Mouse (Mus musculus) liver, postnatal 0 days (tissue): ENCODE results near the gene Elovl4. TPM values are rescaled to one million over a fixed set of nuclear protein-coding genes. Genes with fewer than 3 reads are reported as not detected.

Experiments
- ATAC-seq: fragments of 200-750 bp; cut with Nextera tagmentation; 2 replicates; pipeline ENCODE4 v1.8.0; 2017; ENCODE audit warnings: mild to moderate bottlenecking, moderate library complexity
- DNase-seq: peaks from one replicate; pipeline ENCODE4 v3.0.0-alpha.2; 2016
- H3K27ac ChIP-seq: fragments of 300-500 bp; sonication (generic); 2 replicates; pipeline ENCODE4 v1.5.1; 2014; ENCODE audit warnings: antibody characterized with exemption, moderate library complexity, mild to moderate bottlenecking, low read depth
- H3K27me3 ChIP-seq: fragments of 300-500 bp; sonication (generic); 2 replicates; pipeline ENCODE4 v1.6.1; 2014; ENCODE audit warnings: low read length, control low read depth, mixed read lengths; ENCODE audit not compliant: insufficient read depth
- H3K36me3 ChIP-seq: fragments of 300-500 bp; sonication (generic); replicated peaks from 2 replicates; pipeline ENCODE4 v1.6.1; 2014; ENCODE audit warnings: mild to moderate bottlenecking, control low read depth, low read length, moderate library complexity, mixed read lengths; ENCODE audit not compliant: insufficient read depth
- H3K4me1 ChIP-seq: fragments of 300-500 bp; sonication (generic); 2 replicates; pipeline ENCODE4 v1.6.1; 2014; ENCODE audit warnings: antibody characterized with exemption, mild to moderate bottlenecking, control low read depth; ENCODE audit not compliant: insufficient read depth
- H3K4me2 ChIP-seq: fragments of 300-500 bp; sonication (generic); 2 replicates; pipeline ENCODE4 v1.6.1; 2014; ENCODE audit warnings: low read depth, mild to moderate bottlenecking, low read length, moderate library complexity, mixed read lengths
- H3K4me3 ChIP-seq: fragments of 300-500 bp; sonication (generic); 2 replicates; pipeline ENCODE4 v1.5.1; 2014; ENCODE audit warnings: low read depth, low read length
- H3K9ac ChIP-seq: fragments of 300-500 bp; sonication (generic); replicated peaks from 2 replicates; pipeline ENCODE4 v1.6.1; 2014; ENCODE audit warnings: mild to moderate bottlenecking, moderate library complexity
- H3K9me3 ChIP-seq: fragments of 300-500 bp; sonication (generic); 2 replicates; pipeline ENCODE4 v1.6.1; 2016; ENCODE audit warnings: mild to moderate bottlenecking, control low read depth, low read length, mixed read lengths
- CTCF ChIP-seq: sonication (generic); IDR thresholded peaks from 2 replicates; pipeline ENCODE4 v1.5.1; 2016; ENCODE audit warnings: antibody characterized with exemption, low read depth
- EP300 ChIP-seq: IDR thresholded peaks from 2 replicates; pipeline ENCODE4 v1.6.1; 2016; ENCODE audit warnings: antibody characterized with exemption, low read depth, mild to moderate bottlenecking
- WGBS: fragments of 180-500 bp; shearing (Covaris S2); extraction: QIAGEN DNeasy Blood & Tissue Kit; methylation state at CpG from one replicate; pipeline ENCODE4 v1.1.7; 2014; ENCODE audit not compliant: insufficient replicate concordance; 5-methylcytosine and 5-hydroxymethylcytosine counted together
- polyA plus RNA-seq: library from polyadenylated mRNA; unstranded; fragments of >200 nt; fragmentation: Nextera tagmentation; extraction: Ambion mirVana; gene quantifications from 2 replicates; pipeline ENCODE4 v1.2.1, GENCODE M21; 2015

The Elovl4 gene
- polyA plus RNA-seq, 1 experiment from 2014 or later, result 0.04 TPM

DNA sequence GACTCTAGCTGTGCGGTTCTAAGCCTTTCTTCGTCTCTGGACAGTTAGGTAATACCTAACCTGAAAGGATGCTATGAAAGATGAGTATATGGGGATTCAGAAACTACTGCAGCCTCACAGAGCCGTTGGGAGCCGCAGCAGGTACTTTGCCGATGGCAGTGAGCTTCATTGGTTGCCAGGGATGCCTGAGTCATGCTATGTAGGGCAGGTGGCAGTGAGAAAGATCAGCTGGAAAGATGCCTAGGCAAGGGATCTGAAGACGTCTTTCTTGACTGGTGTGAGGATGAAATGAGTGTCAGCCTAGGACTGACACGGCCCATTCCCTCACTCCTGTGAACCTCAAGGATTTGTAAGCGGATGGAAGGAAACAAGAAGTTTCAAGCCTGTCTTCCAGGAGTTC lies 8.2 kb downstream of the Elovl4 start:
- H3K9me3 ChIP-seq, result no peaks in the 10 kb centered on the region
- no peak overlapping the region for H3K4me2 ChIP-seq
- no peak overlapping the region for H3K27ac ChIP-seq
- no peaks in the 10 kb centered on the region for H3K36me3 ChIP-seq
- H3K27me3 ChIP-seq, result 0 out of 2 replicates have a peak, but pooled peaks cover under 1% of the 10 kb centered on the region
- H3K9ac ChIP-seq, result no peak overlapping the region
- no peak for DNase-seq
- no peaks in the 10 kb centered on the region for H3K4me1 ChIP-seq
- ATAC-seq, result no peak
- 78% methylated on average over 8 of the region's 8 CpGs for WGBS
- H3K4me3 ChIP-seq, result no peak overlapping the region
- TF ChIP-seq CTCF, result no peak

DNA sequence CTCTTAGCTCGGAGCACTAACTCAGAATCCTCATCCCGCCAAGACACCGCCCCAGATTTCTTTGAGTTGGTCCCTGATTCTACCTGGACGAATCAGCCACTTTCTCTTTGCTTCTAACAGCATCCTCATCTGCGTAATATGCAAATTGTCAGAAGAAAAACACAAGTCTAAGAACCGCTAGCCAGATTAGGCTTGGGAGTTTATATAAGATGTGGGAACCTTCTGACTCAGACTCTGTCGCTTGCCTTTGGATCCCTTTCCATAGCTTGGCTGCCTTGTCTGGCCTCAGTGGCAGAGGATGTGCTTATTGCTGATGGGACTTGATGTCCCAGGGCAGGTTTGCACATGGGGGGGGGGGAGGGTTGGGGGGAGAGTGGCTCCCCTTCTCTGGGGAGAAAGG lies 9.2 kb downstream of the Elovl4 start:
- Histone ChIP-seq H3K36me3 (no peaks in the 10 kb centered on the region), H3K9ac (no peak overlapping the region), H3K27me3 (no peaks in the 10 kb centered on the region), H3K9me3 (no peaks in the 10 kb centered on the region), H3K4me3 (no peak overlapping the region), H3K4me2 (no peak overlapping the region), H3K27ac (no peak overlapping the region), H3K4me1 (no peaks in the 10 kb centered on the region)
- TF ChIP-seq EP300 (no peak), CTCF (no peak)
- WGBS, result 83% methylated on average over 7 of the region's 7 CpGs
- ATAC-seq (no peak), DNase-seq (no peak)

DNA sequence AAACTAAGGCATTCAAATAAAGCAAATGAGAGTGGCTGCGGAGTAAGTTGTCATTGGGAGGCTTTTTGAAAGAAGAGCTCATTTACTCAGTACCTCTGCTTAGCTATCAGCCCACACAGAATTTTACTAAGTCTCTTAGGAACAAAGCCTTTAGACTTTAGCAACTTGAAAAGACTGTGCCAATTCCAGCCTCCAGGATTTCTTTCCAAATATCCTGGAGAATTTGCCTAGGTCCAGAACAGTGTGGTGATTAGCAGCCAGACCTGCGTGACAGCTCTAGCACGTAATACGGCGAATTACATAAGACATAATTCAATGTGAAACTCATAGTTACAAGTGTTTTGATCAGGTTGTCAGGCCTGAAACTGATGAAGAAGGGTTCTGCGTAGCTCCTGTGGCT lies 16.8 kb downstream of the Elovl4 start:
- Histone ChIP-seq H3K9me3 (no peaks in the 10 kb centered on the region), H3K27me3 (no peaks in the 10 kb centered on the region), H3K4me2 (no peak overlapping the region), H3K9ac (no peak overlapping the region), H3K36me3 (no peaks in the 10 kb centered on the region), H3K4me1 (no peaks in the 10 kb centered on the region), H3K4me3 (no peak overlapping the region), H3K27ac (no peak overlapping the region)
- TF ChIP-seq EP300 (no peak), CTCF (no peak)
- ATAC-seq, result no peak
- 89% methylated on average over 6 of the region's 6 CpGs for WGBS
- DNase-seq, result no peak

DNA sequence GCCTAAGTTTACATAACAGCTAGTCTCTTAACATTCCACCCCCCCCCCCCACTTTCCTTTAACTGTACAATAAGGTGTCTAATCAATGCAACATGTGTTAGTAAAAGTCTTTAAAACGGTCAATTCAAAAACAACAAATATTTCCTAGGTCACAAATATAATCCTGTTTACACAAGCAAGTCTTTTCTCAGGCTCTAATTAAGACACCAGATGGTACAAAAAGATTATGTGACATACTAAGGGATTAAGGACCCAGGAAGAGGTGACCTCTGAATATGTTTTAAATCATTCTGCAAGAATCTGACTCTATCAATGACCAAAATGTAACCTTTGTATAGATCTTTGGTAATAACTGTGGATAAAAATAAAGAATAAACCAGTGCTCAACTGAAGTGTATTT lies 20.6 kb downstream of the Elovl4 start:
- no peak overlapping the region for H3K4me3 ChIP-seq
- no peak overlapping the region for H3K27ac ChIP-seq
- no peak for DNase-seq
- H3K4me2 ChIP-seq, result no peak overlapping the region
- no peaks in the 10 kb centered on the region for H3K9me3 ChIP-seq
- H3K9ac ChIP-seq, result no peak overlapping the region
- H3K36me3 ChIP-seq, result no peaks in the 10 kb centered on the region
- TF ChIP-seq CTCF (no peak), EP300 (no peak)
- no peaks in the 10 kb centered on the region for H3K27me3 ChIP-seq
- 67% methylated on average over 1 of the region's 1 CpGs for WGBS
- no peak for ATAC-seq
- no peaks in the 10 kb centered on the region for H3K4me1 ChIP-seq

DNA sequence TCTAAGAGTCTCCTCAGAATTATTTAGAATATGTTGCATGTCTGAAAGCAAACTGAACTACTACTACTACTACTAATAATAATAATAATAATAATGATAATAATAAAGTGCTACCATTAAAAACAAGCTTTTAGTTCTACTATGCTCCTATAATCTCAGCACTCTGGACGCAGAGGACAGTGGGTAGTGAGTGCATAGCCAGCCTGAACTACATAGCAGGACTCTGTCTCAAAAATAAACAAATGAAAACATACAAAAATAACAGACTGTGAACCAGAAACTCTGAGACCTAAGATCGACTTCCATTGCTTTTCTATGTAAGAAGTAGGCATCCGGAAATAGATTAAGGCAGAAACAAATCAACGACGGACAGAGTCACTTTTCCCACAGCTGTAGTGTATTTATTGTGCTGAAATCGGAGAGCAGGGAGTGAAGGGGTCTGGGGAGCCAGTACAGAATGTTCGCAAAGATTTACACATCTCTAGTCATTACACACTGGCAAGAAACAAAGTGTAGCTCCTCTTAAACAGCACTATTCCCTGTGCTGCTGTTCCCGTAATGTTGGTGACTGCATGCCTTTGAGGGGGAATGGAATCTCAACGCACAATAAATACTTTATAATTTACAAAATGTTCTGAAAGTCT lies 27.6 kb downstream of the Elovl4 start:
- H3K9ac ChIP-seq, result no peak overlapping the region
- DNase-seq, result no peak
- no peaks in the 10 kb centered on the region for H3K36me3 ChIP-seq
- 79% methylated on average over 9 of the region's 9 CpGs for WGBS
- no peak for ATAC-seq
- H3K4me2 ChIP-seq, result no peak overlapping the region
- H3K27me3 ChIP-seq, result no peaks in the 10 kb centered on the region
- H3K4me1 ChIP-seq, result no peaks in the 10 kb centered on the region
- H3K9me3 ChIP-seq, result no peaks in the 10 kb centered on the region
- H3K27ac ChIP-seq, result no peak overlapping the region
- no peak overlapping the region for H3K4me3 ChIP-seq
- TF ChIP-seq CTCF (no peak), EP300 (no peak)

DNA sequence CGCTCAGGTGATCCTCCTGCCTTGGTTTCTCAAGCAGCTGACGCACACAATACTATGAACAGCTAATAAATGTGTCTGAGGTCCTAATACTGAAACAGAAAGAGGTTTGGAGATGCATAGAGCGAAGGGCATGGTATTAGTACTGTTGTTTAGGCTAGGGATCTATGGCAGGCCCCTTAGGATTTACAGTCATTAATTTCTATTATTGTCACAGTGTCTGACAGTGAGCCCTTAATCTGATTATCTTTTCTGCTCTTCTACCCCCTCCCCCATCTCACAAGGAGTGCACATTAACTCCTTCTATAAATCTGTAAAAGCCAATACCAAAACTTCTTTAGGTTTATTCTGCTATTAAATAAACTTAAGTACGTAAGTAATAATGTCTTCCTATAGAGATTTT lies 44.8 kb downstream of the Elovl4 start:
- Histone ChIP-seq H3K27me3 (no peaks in the 10 kb centered on the region), H3K9me3 (no peaks in the 10 kb centered on the region), H3K4me2 (no peak overlapping the region), H3K4me3 (no peak overlapping the region), H3K27ac (no peak overlapping the region), H3K9ac (no peak overlapping the region), H3K36me3 (no peaks in the 10 kb centered on the region), H3K4me1 (no peaks in the 10 kb centered on the region)
- DNase-seq (no peak), ATAC-seq (no peak)
- WGBS, result 69% methylated on average over 4 of the region's 4 CpGs
- TF ChIP-seq CTCF (no peak), EP300 (no peak)

DNA sequence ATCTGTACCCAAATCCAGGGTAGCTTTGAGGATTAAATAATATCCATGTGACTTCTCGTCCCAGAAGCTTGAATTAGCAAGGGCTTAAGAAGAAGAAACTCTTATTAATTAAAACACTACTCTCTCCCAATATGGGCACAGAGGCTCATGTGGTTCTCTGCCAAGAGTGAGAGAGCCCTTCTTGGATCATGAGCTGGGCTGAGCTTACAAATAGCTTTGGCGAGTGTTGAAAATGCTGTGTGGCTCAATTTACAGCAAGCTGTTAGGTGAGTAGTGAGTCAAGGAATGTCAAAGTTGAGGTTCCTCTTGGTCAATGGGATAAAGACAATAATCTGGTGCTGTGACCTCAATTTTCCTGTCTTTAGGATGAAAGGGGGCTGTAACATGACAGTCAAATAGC lies 74.2 kb downstream of the Elovl4 start:
- Histone ChIP-seq H3K27me3 (no peaks in the 10 kb centered on the region), H3K9me3 (no peaks in the 10 kb centered on the region), H3K27ac (no peak overlapping the region), H3K36me3 (no peaks in the 10 kb centered on the region), H3K4me2 (no peak overlapping the region), H3K4me1 (0 out of 2 replicates have a peak, but pooled peaks cover 3% of the 10 kb centered on the region), H3K9ac (no peak overlapping the region), H3K4me3 (no peak overlapping the region)
- WGBS, result 86% methylated on average over 2 of the region's 2 CpGs
- no peak for TF ChIP-seq CTCF
- no peak for TF ChIP-seq EP300
- DNase-seq (no peak), ATAC-seq (no peak)
